Mouse (Mus musculus) small intestine, adult 2 months (tissue): ENCODE measurements around the gene BC049730.
"Not testable (repeated sequence)": the region's sequence is repeated elsewhere in the genome, so short reads cannot be mapped to it uniquely, and the experiment has no call there.

Source experiments
- CTCF ChIP-seq: fragments of 200-500 bp; IDR thresholded peaks from 2 replicates; pipeline ENCODE4 v1.5.1; 2012; ENCODE audit warnings: low read depth, mild to moderate bottlenecking, control low read depth, inconsistent platforms, low read length, moderate library complexity, mixed read lengths; ENCODE audit not compliant: insufficient replicate concordance, insufficient read length; ENCODE audit errors: extremely low read depth
- POLR2A ChIP-seq: fragments of 200-500 bp; IDR thresholded peaks from 2 replicates; pipeline ENCODE4 v1.6.1; 2012; ENCODE audit warnings: low read depth, mild to moderate bottlenecking, control low read depth, inconsistent platforms, low read length, moderate library complexity

- not testable (repeated sequence) for TF ChIP-seq POLR2A, CTCF
These were observed 16.3 kb upstream of the BC049730 start for GRCm38 (mm10) chr7:24692693-24693092.
